Mouse (Mus musculus) lung, embryonic 14.5 days (tissue): ENCODE measurements around the gene Zfp687. TPM values are rescaled to one million over a fixed set of nuclear protein-coding genes. Genes with fewer than 3 reads are reported as not detected.

Experiments
- ATAC-seq: fragments of 200-750 bp; cut with Nextera tagmentation; 2 replicates; pipeline ENCODE4 v1.8.0; 2017; ENCODE audit warnings: mild to moderate bottlenecking, moderate TSS enrichment, moderate library complexity; ENCODE audit not compliant: insufficient read depth
- DNase-seq: peaks from one replicate; pipeline ENCODE4 v3.0.0-alpha.2; 2015
- H3K27ac ChIP-seq: fragments of 300-500 bp; sonication (generic); 2 replicates; pipeline ENCODE4 v1.5.1; 2014; ENCODE audit warnings: low read depth, mild to moderate bottlenecking, moderate library complexity
- H3K27me3 ChIP-seq: fragments of 300-500 bp; sonication (generic); 2 replicates; pipeline ENCODE4 v1.6.1; 2014; ENCODE audit warnings: low read length, control low read depth; ENCODE audit not compliant: insufficient read depth
- H3K36me3 ChIP-seq: fragments of 300-500 bp; sonication (generic); 2 replicates; pipeline ENCODE4 v1.6.1; 2014; ENCODE audit warnings: control low read depth; ENCODE audit not compliant: insufficient read depth
- H3K4me1 ChIP-seq: fragments of 300-500 bp; sonication (generic); 2 replicates; pipeline ENCODE4 v1.6.1; 2014; ENCODE audit warnings: antibody characterized with exemption, control low read depth; ENCODE audit not compliant: insufficient read depth
- H3K4me2 ChIP-seq: fragments of 300-500 bp; sonication (generic); 2 replicates; pipeline ENCODE4 v1.6.1; 2014; ENCODE audit warnings: mild to moderate bottlenecking
- H3K4me3 ChIP-seq: fragments of 300-500 bp; sonication (generic); 2 replicates; pipeline ENCODE4 v1.5.1; 2014; ENCODE audit warnings: low read depth, low read length
- H3K9ac ChIP-seq: fragments of 300-500 bp; sonication (generic); 2 replicates; pipeline ENCODE4 v1.6.1; 2014
- H3K9me3 ChIP-seq: fragments of 300-500 bp; sonication (generic); 2 replicates; pipeline ENCODE4 v1.6.1; 2016; ENCODE audit warnings: low read depth, low read length, control low read depth
- CTCF ChIP-seq: IDR thresholded peaks from 2 replicates; pipeline ENCODE4 v1.5.1; 2016; ENCODE audit warnings: antibody characterized with exemption, low read depth
- WGBS: fragments of 180-500 bp; shearing (Covaris S2); extraction: QIAGEN DNeasy Blood & Tissue Kit; methylation state at CpG from one replicate; pipeline ENCODE4 v1.1.7; 2014; 5-methylcytosine and 5-hydroxymethylcytosine counted together
- microRNA-seq: library from miRNA; unstranded; fragments of <30 nt; microRNA quantifications from one replicate; pipeline ENCODE4, GENCODE M21; 2016; ENCODE audit warnings: borderline number of aligned reads
- polyA plus RNA-seq: library from polyadenylated mRNA; unstranded; fragments of >200 nt; fragmentation: Nextera tagmentation; extraction: Ambion mirVana; gene quantifications from 2 replicates; pipeline ENCODE4 v1.2.1, GENCODE M21; 2014

The Zfp687 gene
- polyA plus RNA-seq, 1 experiment from 2014 or later, result 31.7 TPM

GRCm38 (mm10) chr3:94965878-94966277 lies 49.4 kb downstream of the Zfp687 start:
- H3K27ac ChIP-seq, result no peak overlapping the region
- no peak for ATAC-seq
- 74% methylated on average over 1 of the region's 1 CpGs for WGBS

GRCm38 (mm10) chr3:94964989-94965388 lies 50.3 kb downstream of the Zfp687 start:
- no peak for TF ChIP-seq CTCF
- Histone ChIP-seq H3K27ac (no peak overlapping the region), H3K9ac (no peak overlapping the region), H3K4me2 (no peak overlapping the region), H3K4me1 (no peaks in the 10 kb centered on the region), H3K9me3 (no peaks in the 10 kb centered on the region), H3K36me3 (no peaks in the 10 kb centered on the region), H3K4me3 (no peak overlapping the region), H3K27me3 (no peaks in the 10 kb centered on the region)
- DNase-seq (no peak), ATAC-seq (no peak)
- WGBS, result 92% methylated on average over 1 of the region's 1 CpGs

More at GRCm38 (mm10) chr3:94965878-94966277, 49.4 kb downstream of the Zfp687 start:
- Histone ChIP-seq H3K9me3 (no peaks in the 10 kb centered on the region), H3K9ac (no peak overlapping the region), H3K27me3 (no peaks in the 10 kb centered on the region), H3K36me3 (no peaks in the 10 kb centered on the region), H3K4me3 (no peak overlapping the region), H3K4me2 (no peak overlapping the region), H3K4me1 (no peaks in the 10 kb centered on the region)
- DNase-seq, result no peak
- TF ChIP-seq CTCF, result no peak

GRCm38 (mm10) chr3:94960322-94960721 lies 54.9 kb downstream of the Zfp687 start:
- 42% methylated on average over 5 of the region's 5 CpGs for WGBS
- no peak for ATAC-seq

GRCm38 (mm10) chr3:94959871-94960270 lies 55.4 kb downstream of the Zfp687 start:
- Histone ChIP-seq H3K4me2 (no peak overlapping the region), H3K9ac (no peak overlapping the region), H3K4me3 (no peak overlapping the region), H3K4me1 (no peaks in the 10 kb centered on the region), H3K36me3 (peaks cover 38% of the 10 kb centered on the region), H3K27ac (no peak overlapping the region), H3K9me3 (no peaks in the 10 kb centered on the region), H3K27me3 (no peaks in the 10 kb centered on the region)
- DNase-seq, result no peak
- no peak for ATAC-seq
- 46% methylated on average over 8 of the region's 8 CpGs for WGBS
- no peak for TF ChIP-seq CTCF

More at GRCm38 (mm10) chr3:94960322-94960721, 54.9 kb downstream of the Zfp687 start:
- TF ChIP-seq CTCF, result no peak
- Histone ChIP-seq H3K4me3 (no peak overlapping the region), H3K9me3 (no peaks in the 10 kb centered on the region), H3K36me3 (peaks cover 38% of the 10 kb centered on the region), H3K4me1 (no peaks in the 10 kb centered on the region), H3K27ac (no peak overlapping the region), H3K4me2 (no peak overlapping the region), H3K27me3 (no peaks in the 10 kb centered on the region), H3K9ac (no peak overlapping the region)
- no peak for DNase-seq

GRCm38 (mm10) chr3:94958295-94958694 lies 57.0 kb downstream of the Zfp687 start:
- H3K27me3 ChIP-seq, result no peaks in the 10 kb centered on the region
- ATAC-seq, result no peak
- no peaks in the 10 kb centered on the region for H3K9me3 ChIP-seq
- 87% methylated on average over 8 of the region's 8 CpGs for WGBS
- H3K9ac ChIP-seq, result no peak overlapping the region
- H3K4me2 ChIP-seq, result no peak overlapping the region
- H3K4me3 ChIP-seq, result no peak overlapping the region
- no peak for TF ChIP-seq CTCF
- no peaks in the 10 kb centered on the region for H3K4me1 ChIP-seq
- H3K27ac ChIP-seq, result no peak overlapping the region
- no peak for DNase-seq
- peaks cover 38% of the 10 kb centered on the region for H3K36me3 ChIP-seq

Small RNAs within 50 kb of the gene (microRNA-seq; reads per million reads assigned to microRNA genes)
- gene Mir7013, result not detected

Other genes starting within 250 kb of the Zfp687 start
- gene Cgn, start 229.0 kb downstream of the Zfp687 start, polyA plus RNA-seq, result 18.3 and 19.5 TPM in 2 replicates
- 21.3 and 22.1 TPM in 2 replicates for gene Pogz, start 177.9 kb downstream of the Zfp687 start, polyA plus RNA-seq
- 343 and 370 TPM in 2 replicates for gene Psmb4, start 128.5 kb downstream of the Zfp687 start, polyA plus RNA-seq
- 99.1 and 103 TPM in 2 replicates for gene Selenbp1, start 82.4 kb downstream of the Zfp687 start, polyA plus RNA-seq
- 11.8 and 13.1 TPM in 2 replicates for gene Rfx5, start 61.4 kb downstream of the Zfp687 start, polyA plus RNA-seq
- 24.7 and 25.9 TPM in 2 replicates for gene Pi4kb, start 40.7 kb downstream of the Zfp687 start, polyA plus RNA-seq
- gene Psmd4, start 27.2 kb upstream of the Zfp687 start, polyA plus RNA-seq, result 236 and 250 TPM in 2 replicates
- 12.2 and 13.6 TPM in 2 replicates for gene Pip5k1a, start 91.5 kb upstream of the Zfp687 start, polyA plus RNA-seq
- 167 and 170 TPM in 2 replicates for gene Vps72, start 95.6 kb upstream of the Zfp687 start, polyA plus RNA-seq
- gene Tmod4, start 109.0 kb upstream of the Zfp687 start, polyA plus RNA-seq, result 1.2 and 1.9 TPM in 2 replicates
- 62.7 and 67.9 TPM in 2 replicates for gene Scnm1, start 118.6 kb upstream of the Zfp687 start, polyA plus RNA-seq
- 8.2 and 9.4 TPM in 2 replicates for gene Lysmd1, start 118.6 kb upstream of the Zfp687 start, polyA plus RNA-seq
- gene Tnfaip8l2, start 126.9 kb upstream of the Zfp687 start, polyA plus RNA-seq, result 3.2 and 4.2 TPM in 2 replicates
- gene Sema6c, start 145.0 kb upstream of the Zfp687 start, polyA plus RNA-seq, result 3.7 and 5.4 TPM in 2 replicates
- gene Gabpb2, start 202.5 kb upstream of the Zfp687 start, polyA plus RNA-seq, result 13.4 and 14.4 TPM in 2 replicates
- 127 and 131 TPM in 2 replicates for gene Cdc42se1, start 213.3 kb upstream of the Zfp687 start, polyA plus RNA-seq
- gene Mllt11, start 216.7 kb upstream of the Zfp687 start, polyA plus RNA-seq, result 15.1 and 16.1 TPM in 2 replicates
- 0.39 and 0.67 TPM in 2 replicates for gene Gm128, start 226.2 kb upstream of the Zfp687 start, polyA plus RNA-seq
- 5.0 and 6.1 TPM in 2 replicates for gene Bnipl, start 235.7 kb upstream of the Zfp687 start, polyA plus RNA-seq